ENCODE assay signal across 19 mouse cellular contexts in genomic region chr2:78999410-78999809, GRCm38 (mm10).
DNase-seq lines count a peak whose midpoint lies in the region; ATAC-seq and TF ChIP-seq lines count a peak whose summit lies in the region.
"Had no signal": no experiment of that assay in that cellular context is flagged by ENCODE, and none has a peak within 500 bp of the region (broad histone marks: within the 10 kb centered on the region; RNA-seq: fewer than 3 reads in every experiment).

No protein-coding gene starts in this region.

- 60% methylated on average over 4 of the region's 4 CpGs for WGBS in intestine, embryonic 15.5 days
- WGBS in intestine, postnatal 0 days, result 46% methylated on average over 4 of the region's 4 CpGs

- no peak overlapping the region for H3K4me2 ChIP-seq in intestine, embryonic 15.5 days (replicated peaks)
- no peak overlapping the region for H3K4me2 ChIP-seq in intestine, postnatal 0 days (replicated peaks; ENCODE audit: low read depth)
- peak overlapping the region; percentile 81 for H3K4me2 ChIP-seq in CH12.LX (ENCODE audit: insufficient read depth, low read depth, poor library complexity, severe bottlenecking)

- H3K79me2 ChIP-seq in CH12.LX (replicated peaks; ENCODE audit: control insufficient read depth, extremely low read depth, insufficient read depth, poor library complexity, severe bottlenecking) (peaks cover 13% of the 10 kb centered on the region; the same call in 1 of the 2 replicates), MEL (ENCODE audit: control insufficient read depth, insufficient read depth, low read length, poor library complexity) (no peaks in the 10 kb centered on the region)

- H3K27me3 ChIP-seq in intestine, embryonic 15.5 days (replicated peaks), result no peaks in the 10 kb centered on the region
- no peaks in the 10 kb centered on the region for H3K27me3 ChIP-seq in intestine, postnatal 0 days (replicated peaks; ENCODE audit: control insufficient read depth, insufficient read depth, low read length)
- H3K27me3 ChIP-seq in CH12.LX (replicated peaks), result no peaks in the 10 kb centered on the region
- no peaks in the 10 kb centered on the region for H3K27me3 ChIP-seq in MEL (ENCODE audit: control insufficient read depth in 1 of 2, insufficient read depth in 2 of 2, low read length in 2 of 2)

- peak; percentile 51; the same call in 1 of the 2 replicates for ATAC-seq in intestine, embryonic 15.5 days
- ATAC-seq in intestine, postnatal 0 days, result no peak
- ATAC-seq: Patski had no signal

- H3K27ac ChIP-seq in intestine, embryonic 15.5 days, result no peak overlapping the region
- H3K27ac ChIP-seq in intestine, postnatal 0 days (ENCODE audit: low read depth, low read length), result no peak overlapping the region
- H3K27ac ChIP-seq in CH12.LX (ENCODE audit: insufficient read depth, low read depth) (peak overlapping the region; percentile 72), MEL (ENCODE audit: control insufficient read depth, low read depth, low read length) (no peak overlapping the region)

- TF ChIP-seq RAD21 in CH12.LX (IDR thresholded peaks at IDR 0.05; ENCODE audit: low read depth, low read length) (no peak), MEL (IDR thresholded peaks at IDR 0.05; ENCODE audit: low read depth, low read length) (no peak)

- no peak overlapping the region for H3K4me3 ChIP-seq in intestine, embryonic 15.5 days (replicated peaks)
- no peak overlapping the region for H3K4me3 ChIP-seq in intestine, postnatal 0 days (ENCODE audit: low read depth, low read length)
- no peak overlapping the region for H3K4me3 ChIP-seq in CH12.LX (replicated peaks in 1 of 3; ENCODE audit: low read depth in 2 of 3, low read length in 2 of 3, poor library complexity in 1 of 3)
- H3K4me3 ChIP-seq in MEL (ENCODE audit: control insufficient read depth in 1 of 2, insufficient read depth in 1 of 2, low read depth in 2 of 2, low read length in 2 of 2), result no peak overlapping the region

- TF ChIP-seq EP300 in CH12.LX (IDR thresholded peaks at IDR 0.05; ENCODE audit: low read length) (no peak; the same call in 1 of the 2 replicates), MEL (IDR thresholded peaks at IDR 0.05; ENCODE audit: low read depth in 1 of 2, low read length in 2 of 2) (no peak)

- dilution Hi-C loops in CH12.LX (cut with MboI; ENCODE audit: extremely low pct_ligation_motif_present, extremely low pct_unique_long_range_greater_than_20kb, low sequenced_read_pairs), result no loop called here

- in situ Hi-C loops in CH12.LX (cut with MboI; ENCODE audit: low pct_ligation_motif_present, low pct_unique_long_range_greater_than_20kb, low sequenced_read_pairs), result no loop called here

- no peaks in the 10 kb centered on the region for H3K9me3 ChIP-seq in intestine, embryonic 15.5 days
- no peaks in the 10 kb centered on the region for H3K9me3 ChIP-seq in intestine, postnatal 0 days (ENCODE audit: control insufficient read depth)
- no peaks in the 10 kb centered on the region for H3K9me3 ChIP-seq in CH12.LX (replicated peaks; ENCODE audit: low read length)
- no peaks in the 10 kb centered on the region for H3K9me3 ChIP-seq in MEL (replicated peaks; ENCODE audit: insufficient read depth, low read length)
- H3K9me3 ChIP-seq: G1E had no signal

- TF ChIP-seq CTCF in intestine, postnatal 0 days (IDR thresholded peaks at IDR 0.05; ENCODE audit: low read depth), result no peak
- no peak for TF ChIP-seq CTCF in CH12.LX (conservative IDR thresholded peaks at IDR 0.05 in 1 of 2, IDR thresholded peaks at IDR 0.05 in 1 of 2; ENCODE audit: low read depth in 2 of 2, low read length in 2 of 2)
- no peak for TF ChIP-seq CTCF in MEL (IDR thresholded peaks at IDR 0.05 in 2 of 3, conservative IDR thresholded peaks at IDR 0.05 in 1 of 3; ENCODE audit: control insufficient read depth in 1 of 3, insufficient read depth in 1 of 3, low read depth in 2 of 3, low read length in 3 of 3, poor library complexity in 1 of 3, severe bottlenecking in 1 of 3)

- no peak for TF ChIP-seq POLR2A in CH12.LX (IDR thresholded peaks at IDR 0.05; ENCODE audit: low read depth, low read length)
- no peak for TF ChIP-seq POLR2A in MEL (IDR thresholded peaks at IDR 0.05; ENCODE audit: control insufficient read depth in 1 of 2, insufficient read depth in 1 of 2, low read depth in 1 of 2, low read length in 2 of 2, poor library complexity in 1 of 2)

- no peak overlapping the region for H3K9ac ChIP-seq in intestine, embryonic 15.5 days
- no peak overlapping the region for H3K9ac ChIP-seq in intestine, postnatal 0 days (ENCODE audit: low read depth, low read length)
- H3K9ac ChIP-seq in CH12.LX (ENCODE audit: insufficient read depth, low read depth) (peak overlapping the region; percentile 74), MEL (ENCODE audit: control insufficient read depth, low read depth, low read length, poor library complexity, severe bottlenecking) (no peak overlapping the region)

- H3K36me3 ChIP-seq in intestine, embryonic 15.5 days, result no peaks in the 10 kb centered on the region
- no peaks in the 10 kb centered on the region for H3K36me3 ChIP-seq in intestine, postnatal 0 days (ENCODE audit: control insufficient read depth, insufficient read depth)
- H3K36me3 ChIP-seq in CH12.LX (replicated peaks in 1 of 2; ENCODE audit: control insufficient read depth in 1 of 2, insufficient read depth in 1 of 2, low read length in 1 of 2) (peaks cover 0 to under 1% of the 10 kb centered on the region in 2 experiments), MEL (ENCODE audit: control insufficient read depth in 1 of 2, insufficient read depth in 2 of 2, low read length in 2 of 2) (peaks cover 0 to 5% of the 10 kb centered on the region in 2 experiments; a peak in 1 of 4 replicates)
- H3K36me3 ChIP-seq: G1E had no signal

- no peaks in the 10 kb centered on the region for H3K4me1 ChIP-seq in intestine, embryonic 15.5 days (replicated peaks)
- H3K4me1 ChIP-seq in intestine, postnatal 0 days (replicated peaks; ENCODE audit: control insufficient read depth, insufficient read depth, low read length), result no peaks in the 10 kb centered on the region
- H3K4me1 ChIP-seq in CH12.LX (ENCODE audit: control insufficient read depth in 1 of 2, insufficient read depth in 2 of 2) (peaks cover 21 to 41% of the 10 kb centered on the region in 2 experiments), MEL (ENCODE audit: control insufficient read depth in 1 of 2, insufficient read depth in 2 of 2, low read length in 2 of 2) (no peaks in the 10 kb centered on the region)

- DNase-seq in CH12.LX (ENCODE audit: extremely low read depth) (no peak), MEL (ENCODE audit: low read depth, low spot score) (no peak)
- DNase-seq in kidney, postnatal 14 days, result no peak
- DNase-seq in thymus, postnatal 25 days, result no peak
- DNase-seq: adrenal gland, adult 2 months; adrenal gland, adult 8-10 months; adrenal gland, postnatal 10 days; adrenal gland, postnatal 14 days; adrenal gland, postnatal 25 days; B cell, adult 2 months; cerebellum, adult 11 months; cerebellum, adult 11-12 months; cerebellum, adult 18-20 months; cerebellum, adult 2 months; cerebellum, adult 8-10 months had no signal

TF ChIP-seq in CH12.LX, 34 proteins besides CTCF, POLR2A, EP300 and RAD21:
- TF ChIP-seq PAX5 (IDR thresholded peaks at IDR 0.05; ENCODE audit: low read length) (no peak), HCFC1 (IDR thresholded peaks at IDR 0.05; ENCODE audit: low read depth, low read length) (no peak), CHD1 (IDR thresholded peaks at IDR 0.05; ENCODE audit: low read depth, low read length) (0 out of 2 replicates have a peak, but pooled peaks have one; percentile 84), TCF12 (IDR thresholded peaks at IDR 0.05; ENCODE audit: low read depth, low read length) (peak; percentile 47; the same call in 1 of the 2 replicates), CHD2 (IDR thresholded peaks at IDR 0.05; ENCODE audit: low read length) (peak; percentile 49; the same call in 1 of the 2 replicates), ZKSCAN1 (IDR thresholded peaks at IDR 0.05; ENCODE audit: borderline replicate concordance, low read depth, low read length) (no peak), MAX (IDR thresholded peaks at IDR 0.05; ENCODE audit: low read length) (0 out of 2 replicates have a peak, but pooled peaks have one; percentile 38), MAZ (IDR thresholded peaks at IDR 0.05; ENCODE audit: low read depth, low read length) (peak; percentile 37; the same call in 1 of the 2 replicates), KAT2A (IDR thresholded peaks at IDR 0.05; ENCODE audit: insufficient replicate concordance, low read length) (no peak)

TF ChIP-seq in MEL, 35 proteins besides CTCF, POLR2A, EP300 and RAD21:
- TF ChIP-seq JUND (IDR thresholded peaks at IDR 0.05; ENCODE audit: low read depth, low read length), result no peak
- peak; percentile 26; the same call in 1 of the 2 replicates for TF ChIP-seq RCOR1 (IDR thresholded peaks at IDR 0.05; ENCODE audit: low read depth, low read length)
